Mouse (Mus musculus) E14TG2a.4 (cell line): ENCODE measurements at regions not wholly inside any gene's neighbourhood (a gene's known extent, or its start where the extent isn't known, plus 50 kb on each side); places are given as distances from the start of the nearest gene placed in this dataset.

Experiments
- CTCF ChIP-seq: conservative IDR thresholded peaks from 2 replicates; pipeline ENCODE4 v1.5.1; 2014; ENCODE audit warnings: low read length
- NANOG ChIP-seq: IDR thresholded peaks from 2 replicates; pipeline ENCODE4 v1.6.1; 2014; ENCODE audit warnings: borderline replicate concordance, low read length, mixed read lengths
- POU5F1 ChIP-seq: IDR thresholded peaks from 2 replicates; pipeline ENCODE4 v1.6.1; 2014; ENCODE audit warnings: low read length, borderline replicate concordance

GRCm38 (mm10) chr1:34657481-34657880, 78.0 kb downstream of the Amer3 start:
- TF ChIP-seq CTCF, result no peak
- no peak for TF ChIP-seq NANOG
- TF ChIP-seq POU5F1, result no peak
